Mouse (Mus musculus) CD8-positive naive resting alpha-beta T cell, adult 2 months (primary cell): ENCODE results near the gene Sim2.

Source experiments
- DNase-seq, 2 experiments: peaks; one replicate each; pipeline ENCODE4 v3.0.0; 2022; ENCODE audit warnings: low read depth in 2 of 2, low spot score in 2 of 2

Sim2 gene

GRCm38 (mm10) chr16:94084711-94085602, at the start of gene Sim2:
TSS of gene Sim2 (plus strand) at chr16:94084931.
- no peak for DNase-seq

DNA sequence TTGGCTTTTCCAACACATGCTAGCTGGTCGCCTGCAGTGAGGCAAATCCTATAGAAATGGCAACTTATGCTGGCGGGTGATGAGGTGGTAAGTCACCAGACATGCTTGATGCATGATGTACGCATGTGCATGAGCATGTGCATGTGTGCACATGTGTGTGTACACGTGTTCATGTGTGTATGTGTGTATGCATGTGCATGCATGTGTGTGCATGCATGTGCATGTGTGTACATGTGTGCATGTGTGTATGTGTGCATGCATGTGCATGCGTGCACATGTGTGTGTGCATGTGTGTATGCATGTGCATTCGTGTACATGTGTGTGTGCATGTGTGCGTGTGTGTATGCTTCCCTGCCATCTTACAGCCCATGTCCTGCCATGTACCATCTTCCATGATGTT, 47.5 kb upstream of the Sim2 start:
- no peak for DNase-seq

- peak; percentile 62 to 68 for DNase-seq
Observed at GRCm38 (mm10) chr16:94038272-94038985, 46.3 kb upstream of the Sim2 start.

GRCm38 (mm10) chr16:94038986-94039341, 45.8 kb upstream of the Sim2 start:
- DNase-seq = no peak

- no peak for DNase-seq
Observed at GRCm38 (mm10) chr16:94040485-94040884, 44.2 kb upstream of the Sim2 start.

- DNase-seq = no peak
Observed at GRCm38 (mm10) chr16:94041065-94041712, 43.5 kb upstream of the Sim2 start.

- no peak for DNase-seq
Observed at GRCm38 (mm10) chr16:94043797-94044196, 40.9 kb upstream of the Sim2 start.

DNA sequence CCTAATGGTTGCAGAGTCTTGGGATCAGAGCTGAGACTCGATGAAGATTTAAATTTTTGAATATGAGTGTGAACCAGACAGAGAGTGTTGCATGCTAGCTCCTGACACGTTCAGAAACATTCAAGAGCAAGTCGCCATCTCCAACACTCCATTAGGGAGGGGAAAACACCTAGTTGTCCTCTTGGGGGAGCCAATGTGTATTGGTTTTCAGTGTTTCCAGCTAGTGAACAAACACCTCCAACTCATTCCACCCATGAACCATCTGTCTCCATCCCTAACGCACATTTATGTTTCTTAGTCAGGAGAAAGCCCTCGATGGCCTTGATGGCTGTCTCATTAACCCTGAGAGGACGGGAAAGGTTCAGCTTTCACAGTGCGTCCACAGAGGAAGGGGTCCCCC, 39.7 kb upstream of the Sim2 start:
- DNase-seq = no peak

- no peak for DNase-seq
Observed at GRCm38 (mm10) chr16:94050368-94050767, 34.4 kb upstream of the Sim2 start.

DNA sequence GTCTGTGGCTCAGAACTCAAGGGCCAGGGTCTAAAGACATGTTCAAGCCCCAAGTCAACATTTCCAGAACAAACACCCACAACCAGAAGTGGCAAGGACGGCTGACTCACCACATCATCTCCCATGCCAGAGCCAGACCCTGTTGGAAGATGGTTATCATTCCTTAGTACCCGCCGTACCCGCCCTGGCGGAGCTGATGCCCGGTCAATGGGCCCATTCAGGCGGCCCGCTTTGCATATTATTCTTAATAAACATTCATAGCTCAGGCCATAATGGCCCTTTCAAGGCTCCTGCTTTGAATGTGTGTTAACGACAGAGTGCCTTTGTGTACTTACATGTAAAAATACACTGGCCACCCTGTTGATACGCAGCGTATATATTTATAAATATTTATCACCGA, 29.6 kb upstream of the Sim2 start:
- no peak for DNase-seq

DNA sequence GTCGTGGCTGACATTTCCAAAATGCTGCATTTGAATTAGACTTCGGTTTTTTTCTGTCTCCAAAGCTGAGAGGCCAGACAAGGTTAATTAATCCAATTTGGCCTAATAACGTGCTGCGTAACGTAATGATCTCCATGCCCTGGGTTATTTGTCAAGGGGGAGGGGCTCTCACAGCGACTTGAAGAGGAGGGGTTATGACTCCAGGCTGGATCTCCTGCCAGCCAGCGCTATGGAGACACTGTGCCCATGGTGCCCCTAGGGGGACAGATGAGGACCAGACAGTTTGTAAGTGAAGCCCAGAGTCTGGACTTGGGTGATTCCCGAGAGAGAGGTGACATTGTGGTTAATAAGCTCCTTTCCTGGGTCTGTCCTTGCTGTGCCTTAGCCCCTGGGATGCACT, 29.2 kb upstream of the Sim2 start:
- no peak for DNase-seq

GRCm38 (mm10) chr16:94059820-94060219, 24.9 kb upstream of the Sim2 start:
- DNase-seq = no peak

- no peak for DNase-seq
Observed at GRCm38 (mm10) chr16:94064211-94064610, 20.5 kb upstream of the Sim2 start.

GRCm38 (mm10) chr16:94065728-94066674, 18.7 kb upstream of the Sim2 start:
- no peak for DNase-seq

DNA sequence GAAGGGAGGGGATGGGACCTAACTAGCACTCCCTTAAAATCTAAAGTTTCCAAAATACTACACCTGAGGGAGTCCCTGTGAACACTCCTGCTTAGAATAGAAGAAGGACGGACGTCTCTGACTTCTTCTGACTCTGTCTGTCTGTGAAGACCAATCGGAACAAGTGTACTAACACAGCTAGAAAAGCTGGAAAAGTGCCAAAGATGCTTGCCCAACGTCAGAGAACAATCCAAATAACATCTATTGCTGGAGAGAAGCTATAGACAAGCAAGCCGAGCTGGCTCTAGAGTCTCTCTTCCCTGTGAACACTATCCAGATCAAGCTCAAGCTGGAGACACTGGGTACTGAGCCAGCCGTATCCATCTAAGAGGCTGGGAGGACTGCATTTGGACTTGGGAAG, 18.0 kb upstream of the Sim2 start:
- no peak for DNase-seq

GRCm38 (mm10) chr16:94067280-94067679, 17.5 kb upstream of the Sim2 start:
- DNase-seq = no peak

DNA sequence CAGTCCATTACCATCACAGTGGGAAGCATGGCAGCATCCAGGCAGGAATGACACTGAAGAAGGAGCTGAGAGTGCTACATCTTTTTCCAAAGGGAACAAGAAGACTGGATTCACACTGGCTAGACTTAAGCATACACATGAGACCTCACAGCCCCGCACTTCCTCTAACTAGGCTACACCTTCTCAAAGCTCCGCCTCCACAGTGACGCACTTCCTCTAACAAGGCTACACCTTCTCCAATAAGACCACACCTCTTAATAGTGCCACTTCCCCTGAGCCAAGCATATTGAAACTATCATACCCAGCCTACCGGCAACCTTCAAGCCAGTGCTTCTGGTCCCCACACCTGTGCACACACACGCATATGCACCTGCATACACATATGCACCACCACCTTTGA, 15.7 kb upstream of the Sim2 start:
- no peak for DNase-seq

- DNase-seq = no peak
Observed at GRCm38 (mm10) chr16:94070920-94071319, 13.8 kb upstream of the Sim2 start.

- no peak for DNase-seq
Observed at GRCm38 (mm10) chr16:94071468-94071867, 13.3 kb upstream of the Sim2 start.

DNA sequence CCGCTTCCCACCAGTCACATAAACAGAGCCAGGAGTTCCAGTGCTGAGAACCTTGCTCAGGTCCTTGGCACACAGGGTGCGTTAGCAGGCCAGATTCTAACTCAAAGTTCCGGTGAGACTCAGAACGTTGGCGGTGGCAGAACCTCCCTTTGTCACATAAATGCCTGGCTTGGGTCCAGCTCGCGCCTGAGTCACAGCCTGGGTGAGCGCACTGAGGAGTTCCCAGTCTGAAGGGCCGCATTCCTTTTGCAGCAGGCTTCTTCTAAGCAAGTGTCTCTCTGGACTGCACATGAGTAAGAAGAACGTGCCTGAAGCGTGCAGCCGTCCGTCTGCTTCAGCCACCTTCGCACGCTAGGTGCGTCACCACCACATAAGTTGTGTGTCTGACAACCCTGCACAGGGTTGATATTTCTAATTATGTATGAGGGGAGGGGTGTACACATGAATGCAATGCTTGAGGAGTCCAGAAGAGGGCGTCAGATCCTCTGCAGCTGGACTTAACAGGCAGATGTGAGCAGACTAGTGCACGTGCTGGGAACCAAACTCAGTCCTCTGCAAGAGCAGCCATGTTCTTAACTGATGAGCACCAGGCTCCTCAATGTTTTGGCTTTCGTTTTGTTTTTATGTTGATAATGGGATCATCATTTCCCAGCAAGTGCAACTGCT, 9.2 kb upstream of the Sim2 start:
- DNase-seq = no peak
